Mouse (Mus musculus) neutrophil, adult 5-6 weeks (primary cell): ENCODE results near the gene Rap1a. TPM values are rescaled to one million over a fixed set of nuclear protein-coding genes. Genes with fewer than 3 reads are reported as not detected.
"Not testable (repeated sequence)": the region's sequence is repeated elsewhere in the genome, so short reads cannot be mapped to it uniquely, and the experiment has no call there.

Experiments used
- ATAC-seq: fragments of 151-379, 151-347 bp; 2 replicates; pipeline ENCODE4 v1.8.0; 2017; ENCODE audit warnings: mild to moderate bottlenecking, moderate TSS enrichment; ENCODE audit not compliant: insufficient number of reproducible peaks, poor library complexity, low FRiP score, severe bottlenecking; ENCODE audit errors: extremely low read depth
- total RNA-seq: library from RNA; stranded (forward); fragments of 200-1000 nt; gene quantifications from 2 replicates; pipeline ENCODE4 v1.2.3, GENCODE M21; 2017

Rap1a gene
- total RNA-seq, 1 experiment from 2014 or later: 146 TPM

GRCm38 (mm10) chr3:105703571-105703970 lies 97.6 kb downstream of the Rap1a start:
- no peak for ATAC-seq

GRCm38 (mm10) chr3:105701399-105701798 lies 99.7 kb downstream of the Rap1a start:
- ATAC-seq: no peak

GRCm38 (mm10) chr3:105700786-105701185 lies 100.3 kb downstream of the Rap1a start:
- ATAC-seq: not testable (repeated sequence)

DNA sequence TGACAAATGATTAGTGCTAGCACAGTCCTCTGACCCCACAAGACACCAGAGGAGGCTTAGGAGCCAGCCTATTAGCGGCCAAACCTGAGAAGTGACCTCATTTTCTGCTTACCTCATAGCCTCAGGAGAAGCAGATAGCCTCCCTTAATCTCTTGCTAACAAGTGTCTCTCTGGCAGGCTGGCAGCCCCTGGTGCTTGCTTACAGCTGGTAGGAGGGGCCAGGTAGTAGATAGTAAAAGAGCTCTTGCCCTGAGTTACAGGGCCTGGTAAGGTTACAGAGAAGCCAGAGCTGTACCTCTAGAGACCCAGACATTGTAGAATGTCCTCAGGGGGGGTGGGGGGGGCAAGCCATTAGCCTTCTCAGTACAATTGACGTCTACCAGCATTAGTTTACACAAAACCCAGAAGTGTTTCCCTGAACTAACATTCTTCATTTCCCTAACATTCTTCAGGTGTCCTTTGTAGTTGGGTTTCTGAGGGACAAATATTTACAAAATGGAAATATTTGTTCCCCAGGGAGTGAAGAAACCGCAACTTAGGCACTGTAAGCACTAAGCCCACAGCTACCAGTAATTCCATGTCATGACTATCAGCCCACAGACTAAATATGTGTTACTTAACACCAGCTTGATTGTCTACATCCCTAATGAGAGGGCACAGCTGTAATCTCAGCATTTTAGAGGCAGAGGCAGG lies 101.7 kb downstream of the Rap1a start:
- ATAC-seq: no peak

DNA sequence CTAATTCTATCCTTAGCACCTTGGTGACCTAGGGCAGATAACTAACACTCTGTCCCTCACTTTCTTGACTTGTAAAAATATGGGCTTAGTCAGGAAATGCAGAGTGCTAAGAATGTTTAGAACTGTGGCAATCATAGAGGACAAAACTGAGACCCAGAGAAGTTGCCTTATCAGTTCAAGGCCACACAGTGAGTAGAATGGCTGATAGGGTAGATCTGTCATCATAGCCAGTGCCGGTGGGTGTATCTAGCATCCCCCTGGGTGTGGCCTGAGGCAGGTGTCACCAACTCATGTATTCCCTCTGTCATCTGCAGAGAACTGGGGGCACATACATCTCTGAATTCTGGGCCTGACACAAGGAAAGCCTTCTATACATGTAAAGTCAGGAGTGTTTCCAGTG lies 102.8 kb downstream of the Rap1a start:
- no peak for ATAC-seq

GRCm38 (mm10) chr3:105697148-105697441 lies 104.0 kb downstream of the Rap1a start:
- no peak for ATAC-seq

DNA sequence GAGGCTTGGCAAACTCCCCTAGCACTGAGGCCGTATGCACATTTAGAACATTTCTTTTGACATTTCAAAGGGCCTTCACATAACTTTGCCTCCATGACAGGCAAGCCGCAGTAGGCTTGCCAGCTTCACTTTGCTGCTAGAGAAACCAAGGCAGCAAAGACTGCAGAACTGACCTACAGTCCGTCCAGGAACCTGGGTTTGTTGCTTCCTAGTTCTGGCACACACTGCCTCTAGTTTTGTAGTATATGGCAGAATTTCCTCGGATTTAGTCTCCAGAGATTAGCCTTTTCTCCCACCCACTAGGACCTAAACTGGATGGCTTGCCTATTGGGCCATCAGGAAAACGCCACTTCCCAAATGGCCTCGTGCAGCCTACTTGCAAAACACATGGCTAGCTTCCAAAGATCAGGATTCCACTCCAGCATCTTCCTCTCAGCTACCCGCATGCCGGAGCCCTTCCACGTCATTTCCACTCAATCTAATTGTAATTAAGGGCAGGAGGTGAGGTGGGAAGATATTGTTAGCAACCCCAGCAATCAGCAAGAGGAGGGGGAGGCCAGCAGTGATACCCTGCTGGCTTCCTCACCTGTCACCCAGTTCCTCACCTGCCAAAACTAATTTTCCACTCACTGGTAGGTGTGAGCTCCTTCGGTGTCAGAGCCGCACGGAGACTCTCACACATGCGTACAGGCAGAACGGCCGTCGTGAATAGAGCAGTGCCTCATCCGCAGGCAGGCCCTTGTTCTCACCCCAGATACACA lies 104.6 kb downstream of the Rap1a start:
- no peak for ATAC-seq

DNA sequence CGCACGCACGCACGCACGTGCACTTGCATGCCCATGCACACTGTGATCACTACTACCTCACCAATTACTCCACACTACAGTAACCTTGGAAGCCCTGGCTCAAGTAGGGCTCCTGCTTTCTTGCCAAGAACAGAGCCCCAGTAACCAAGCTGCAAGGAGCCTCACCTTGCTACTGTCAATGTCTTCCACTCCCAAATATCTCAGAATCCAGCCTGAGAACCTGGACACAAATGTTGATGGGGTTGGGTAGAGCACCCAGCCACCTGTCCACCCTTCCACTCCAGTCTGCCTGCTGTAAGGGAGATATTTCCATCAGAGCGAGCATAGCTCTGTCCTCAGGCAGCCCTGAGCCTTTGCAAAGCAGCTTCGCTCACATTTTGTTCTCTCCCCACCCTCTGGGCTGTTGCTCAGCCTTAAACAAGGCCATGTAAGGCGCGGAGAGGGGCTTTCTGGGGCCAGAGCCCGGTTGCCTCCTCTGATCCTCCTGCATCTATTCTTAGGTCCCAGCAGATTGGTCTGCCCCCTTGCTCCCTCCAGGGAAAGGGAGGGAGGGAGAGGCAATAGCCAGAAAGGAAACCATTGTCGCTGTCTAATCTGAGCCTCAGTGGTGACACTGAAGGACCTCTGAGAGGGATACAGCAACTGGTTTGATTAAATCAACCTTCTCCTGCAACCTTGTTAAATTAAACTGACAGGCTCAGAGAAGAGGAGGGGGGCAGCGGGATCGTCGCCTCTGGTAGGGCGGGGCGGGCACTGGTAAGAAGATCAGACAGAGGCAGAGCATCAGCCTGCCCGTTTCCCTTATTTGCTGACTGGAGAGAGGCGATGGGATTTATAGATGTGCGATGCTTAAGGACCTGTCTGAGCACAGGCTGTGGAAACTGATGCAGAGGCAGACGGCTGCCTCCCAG lies 105.4 kb downstream of the Rap1a start:
- no peak for ATAC-seq

GRCm38 (mm10) chr3:105693327-105694080 lies 107.6 kb downstream of the Rap1a start:
- no peak for ATAC-seq

- no peak for ATAC-seq
Measured at GRCm38 (mm10) chr3:105688536-105688935, 112.6 kb downstream of the Rap1a start.

- peak; percentile 89 for ATAC-seq
Measured at GRCm38 (mm10) chr3:105687324-105688060, 113.6 kb downstream of the Rap1a start, which contains the start of gene Ddx20. TSS of gene Ddx20 (minus strand) at chr3:105687574.

DNA sequence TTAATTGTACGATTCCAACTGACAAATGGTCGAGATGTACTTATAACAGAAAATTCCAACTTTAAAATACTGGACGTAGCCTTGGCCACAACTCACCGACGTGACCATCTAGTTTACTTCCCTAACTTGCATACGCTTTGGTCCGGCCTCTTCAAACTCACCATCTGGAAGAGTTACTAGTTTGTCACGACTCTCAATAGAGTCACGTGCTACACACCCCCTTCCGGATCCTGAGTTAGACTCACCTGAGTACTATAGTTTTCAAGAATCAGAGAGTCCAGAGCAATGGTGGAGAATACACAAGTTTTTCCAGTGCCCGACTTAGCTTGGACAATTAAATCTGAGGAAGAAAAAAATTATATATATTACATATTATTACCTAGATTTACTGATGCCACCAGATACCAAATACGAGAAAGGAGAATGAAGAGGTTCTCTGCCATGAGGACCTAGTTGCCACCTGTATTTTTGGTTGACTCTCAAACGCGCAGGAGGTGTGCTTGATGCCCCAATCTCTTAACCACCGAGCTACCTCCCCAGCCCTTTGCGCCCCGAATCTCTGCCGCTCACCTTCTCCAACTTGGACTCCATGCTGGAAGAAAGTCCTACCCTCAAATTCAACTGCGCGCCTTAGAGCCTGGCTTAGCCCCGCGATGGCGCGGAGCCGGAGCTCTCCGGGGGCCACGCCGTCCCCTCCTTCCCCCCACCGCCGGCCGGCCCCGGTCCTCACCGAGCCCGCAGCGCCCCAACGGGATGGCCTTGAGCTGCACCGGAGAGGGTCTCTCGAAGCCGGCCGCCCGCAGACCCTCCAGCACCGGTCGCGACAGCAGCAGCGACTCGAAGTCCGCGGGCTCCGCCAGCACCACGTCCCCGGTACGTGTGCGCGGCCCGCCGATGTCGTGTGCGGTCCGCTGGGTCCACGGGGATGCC lies 114.5 kb downstream of the Rap1a start:
- no peak for ATAC-seq

GRCm38 (mm10) chr3:105680346-105680745 lies 120.8 kb downstream of the Rap1a start:
- no peak for ATAC-seq

Other genes with a start within 250 kb of the Rap1a start
- gene Ddx20, start 113.8 kb downstream of the Rap1a start, total RNA-seq: 32.2 and 36.5 TPM in 2 replicates
- gene Inka2, start 96.7 kb downstream of the Rap1a start, total RNA-seq: 0.23 and 0.25 TPM in 2 replicates
- 1.6 and 2.7 TPM in 2 replicates for gene Adora3, start 69.5 kb upstream of the Rap1a start, total RNA-seq
- gene Tmigd3, start 69.6 kb upstream of the Rap1a start, total RNA-seq: not detected in 2 replicates
- gene I830077J02Rik, start 131.3 kb upstream of the Rap1a start, total RNA-seq: 45.8 and 49.3 TPM in 2 replicates
- 34.9 and 37.3 TPM in 2 replicates for gene Wdr77, start 158.0 kb upstream of the Rap1a start, total RNA-seq
- gene Atp5f1, start 158.8 kb upstream of the Rap1a start, total RNA-seq: 296 and 319 TPM in 2 replicates
- 34.3 and 38.4 TPM in 2 replicates for gene Ovgp1, start 172.4 kb upstream of the Rap1a start, total RNA-seq
- gene Pifo, start 213.3 kb upstream of the Rap1a start, total RNA-seq: 1.7 TPM in 1 of 2 replicates, not detected in the other
- 0.74 and 2.9 TPM in 2 replicates for gene Chil5, start 231.5 kb upstream of the Rap1a start, total RNA-seq